Mouse (Mus musculus) heart, embryonic 16.5 days (tissue): Measurements from ENCODE around the gene Tbxas1. TPM values are rescaled to one million over a fixed set of nuclear protein-coding genes. Genes with fewer than 3 reads are reported as not detected.

Experiments
- ATAC-seq: fragments of 200-750 bp; cut with Nextera tagmentation; replicated peaks from 2 replicates; pipeline ENCODE4 v1.8.0; 2017; ENCODE audit warnings: moderate number of reproducible peaks; ENCODE audit not compliant: insufficient read depth, low FRiP score; ENCODE audit errors: extremely low read depth
- H3K27ac ChIP-seq: fragments of 300-500 bp; sonication (generic); 2 replicates; pipeline ENCODE4 v1.5.1; 2014; ENCODE audit warnings: mild to moderate bottlenecking, low read length, control low read depth, moderate library complexity
- H3K27me3 ChIP-seq: fragments of 300-500 bp; sonication (generic); 2 replicates; pipeline ENCODE4 v1.6.1; 2014; ENCODE audit warnings: low read length, mixed read lengths; ENCODE audit not compliant: control insufficient read depth, insufficient read depth
- H3K36me3 ChIP-seq: fragments of 300-500 bp; sonication (generic); 2 replicates; pipeline ENCODE4 v1.6.1; 2014; ENCODE audit not compliant: control insufficient read depth, insufficient read depth
- H3K4me1 ChIP-seq: fragments of 300-500 bp; sonication (generic); 2 replicates; pipeline ENCODE4 v1.6.1; 2014; ENCODE audit warnings: low read length, mixed read lengths; ENCODE audit not compliant: control insufficient read depth, insufficient read depth
- H3K4me2 ChIP-seq: fragments of 300-500 bp; sonication (generic); 2 replicates; pipeline ENCODE4 v1.6.1; 2014; ENCODE audit warnings: low read depth, mild to moderate bottlenecking, control low read depth, low read length
- H3K4me3 ChIP-seq: fragments of 300-500 bp; sonication (generic); 2 replicates; pipeline ENCODE4 v1.5.1; 2014; ENCODE audit warnings: mild to moderate bottlenecking, control low read depth, low read length
- H3K9ac ChIP-seq: fragments of 300-500 bp; sonication (generic); 2 replicates; pipeline ENCODE4 v1.6.1; 2014; ENCODE audit warnings: low read length, control low read depth
- H3K9me3 ChIP-seq: fragments of 300-500 bp; sonication (generic); replicated peaks from 2 replicates; pipeline ENCODE4 v1.6.1; 2016; ENCODE audit warnings: low read length; ENCODE audit not compliant: control insufficient read depth
- WGBS: fragments of 180-500 bp; shearing (Covaris S2); extraction: QIAGEN DNeasy Blood & Tissue Kit; methylation state at CpG from one replicate; pipeline ENCODE4 v1.1.7; 2014; 5-methylcytosine and 5-hydroxymethylcytosine counted together
- polyA plus RNA-seq: library from polyadenylated mRNA; unstranded; fragments of >200 nt; fragmentation: Nextera tagmentation; extraction: Ambion mirVana; gene quantifications from 2 replicates; pipeline ENCODE4 v1.2.1, GENCODE M21; 2015

Gene Tbxas1
- polyA plus RNA-seq, 1 experiment from 2014 or later, result 1.9 TPM

- ATAC-seq, result no peak
- no peak overlapping the region for H3K4me3 ChIP-seq
- H3K4me2 ChIP-seq, result no peak overlapping the region
- 61% methylated on average over 4 of the region's 4 CpGs for WGBS
- no peaks in the 10 kb centered on the region for H3K36me3 ChIP-seq
- H3K4me1 ChIP-seq, result peaks cover 27% of the 10 kb centered on the region
- H3K9ac ChIP-seq, result no peak overlapping the region
- H3K27ac ChIP-seq, result no peak overlapping the region
- no peaks in the 10 kb centered on the region for H3K9me3 ChIP-seq
- no peaks in the 10 kb centered on the region for H3K27me3 ChIP-seq
These were observed 37.1 kb upstream of the Tbxas1 start for GRCm38 (mm10) chr6:38838061-38838460.

GRCm38 (mm10) chr6:38839891-38840290, 35.3 kb upstream of the Tbxas1 start:
- WGBS, result 56% methylated on average over 4 of the region's 4 CpGs
- Histone ChIP-seq H3K27ac (no peak overlapping the region), H3K4me2 (no peak overlapping the region), H3K9me3 (no peaks in the 10 kb centered on the region), H3K36me3 (no peaks in the 10 kb centered on the region), H3K9ac (no peak overlapping the region), H3K4me3 (no peak overlapping the region), H3K27me3 (no peaks in the 10 kb centered on the region), H3K4me1 (peaks cover 22% of the 10 kb centered on the region)
- ATAC-seq, result no peak

- no peaks in the 10 kb centered on the region for H3K36me3 ChIP-seq
- H3K9ac ChIP-seq, result no peak overlapping the region
- no peak overlapping the region for H3K4me3 ChIP-seq
- 76% methylated on average over 2 of the region's 2 CpGs for WGBS
- ATAC-seq, result no peak
- H3K4me1 ChIP-seq, result peaks cover 22% of the 10 kb centered on the region
- no peak overlapping the region for H3K4me2 ChIP-seq
- no peaks in the 10 kb centered on the region for H3K27me3 ChIP-seq
- H3K9me3 ChIP-seq, result no peaks in the 10 kb centered on the region
- no peak overlapping the region for H3K27ac ChIP-seq
These were observed 34.8 kb upstream of the Tbxas1 start for GRCm38 (mm10) chr6:38840380-38840779.

- no peak overlapping the region for H3K9ac ChIP-seq
- no peak overlapping the region for H3K4me2 ChIP-seq
- 60% methylated on average over 1 of the region's 1 CpGs for WGBS
- no peak overlapping the region for H3K27ac ChIP-seq
- H3K27me3 ChIP-seq, result no peaks in the 10 kb centered on the region
- ATAC-seq, result no peak
- H3K4me1 ChIP-seq, result peaks cover 25% of the 10 kb centered on the region
- no peak overlapping the region for H3K4me3 ChIP-seq
- H3K36me3 ChIP-seq, result no peaks in the 10 kb centered on the region
- H3K9me3 ChIP-seq, result no peaks in the 10 kb centered on the region
These were observed 34.4 kb upstream of the Tbxas1 start for GRCm38 (mm10) chr6:38840780-38841179.

- Histone ChIP-seq H3K36me3 (no peaks in the 10 kb centered on the region), H3K4me3 (no peak overlapping the region), H3K27me3 (no peaks in the 10 kb centered on the region), H3K4me1 (peaks cover 32% of the 10 kb centered on the region), H3K4me2 (no peak overlapping the region), H3K9ac (no peak overlapping the region), H3K27ac (no peak overlapping the region), H3K9me3 (no peaks in the 10 kb centered on the region)
- WGBS, result 67% methylated on average over 3 of the region's 3 CpGs
- ATAC-seq, result 0 out of 2 replicates have a peak, but pooled peaks have one; percentile 42
These were observed 33.7 kb upstream of the Tbxas1 start for GRCm38 (mm10) chr6:38841551-38841950.

GRCm38 (mm10) chr6:38845117-38845516, 30.1 kb upstream of the Tbxas1 start:
- H3K36me3 ChIP-seq, result no peaks in the 10 kb centered on the region
- ATAC-seq, result no peak
- no peaks in the 10 kb centered on the region for H3K9me3 ChIP-seq
- H3K4me2 ChIP-seq, result no peak overlapping the region
- no peak overlapping the region for H3K27ac ChIP-seq
- H3K27me3 ChIP-seq, result no peaks in the 10 kb centered on the region
- no peak overlapping the region for H3K9ac ChIP-seq
- H3K4me1 ChIP-seq, result peaks cover 50% of the 10 kb centered on the region
- no peak overlapping the region for H3K4me3 ChIP-seq
- whole genome bisulfite sequencing, result 39% methylated on average over 1 of the region's 1 CpGs

- WGBS, result 66% methylated on average over 5 of the region's 5 CpGs
- no peak for ATAC-seq
- no peaks in the 10 kb centered on the region for H3K9me3 ChIP-seq
- H3K4me2 ChIP-seq, result no peak overlapping the region
- H3K9ac ChIP-seq, result no peak overlapping the region
- H3K27ac ChIP-seq, result peak overlapping the region; percentile 41; the same call in 1 of the 2 replicates
- H3K4me1 ChIP-seq, result peaks cover 50% of the 10 kb centered on the region
- H3K36me3 ChIP-seq, result no peaks in the 10 kb centered on the region
- H3K4me3 ChIP-seq, result no peak overlapping the region
- H3K27me3 ChIP-seq, result no peaks in the 10 kb centered on the region
These were observed 29.3 kb upstream of the Tbxas1 start for GRCm38 (mm10) chr6:38845876-38846275.

- Histone ChIP-seq H3K9ac (no peak overlapping the region), H3K4me3 (no peak overlapping the region), H3K36me3 (no peaks in the 10 kb centered on the region), H3K27ac (peak overlapping the region; percentile 44), H3K4me1 (peaks cover 49% of the 10 kb centered on the region), H3K9me3 (no peaks in the 10 kb centered on the region), H3K4me2 (no peak overlapping the region), H3K27me3 (no peaks in the 10 kb centered on the region)
- ATAC-seq, result no peak
- 36% methylated on average over 6 of the region's 6 CpGs for WGBS
These were observed 28.6 kb upstream of the Tbxas1 start for GRCm38 (mm10) chr6:38846330-38847195.

GRCm38 (mm10) chr6:38847447-38847846, 27.8 kb upstream of the Tbxas1 start:
- Histone ChIP-seq H3K4me2 (no peak overlapping the region), H3K27me3 (no peaks in the 10 kb centered on the region), H3K4me1 (peaks cover 56% of the 10 kb centered on the region), H3K36me3 (no peaks in the 10 kb centered on the region), H3K4me3 (no peak overlapping the region), H3K27ac (peak overlapping the region; percentile 44), H3K9ac (no peak overlapping the region), H3K9me3 (no peaks in the 10 kb centered on the region)
- no peak for ATAC-seq
- 35% methylated on average over 1 of the region's 1 CpGs for WGBS
